Mouse (Mus musculus) lung, embryonic 15.5 days (tissue): ENCODE data around the gene Golt1b. TPM values are rescaled to one million over a fixed set of nuclear protein-coding genes. Genes with fewer than 3 reads are reported as not detected.
"Not testable (repeated sequence)": the region's sequence is repeated elsewhere in the genome, so short reads cannot be mapped to it uniquely, and the experiment has no call there.

Experiments
- ATAC-seq: fragments of 200-750 bp; cut with Nextera tagmentation; 2 replicates; pipeline ENCODE4 v1.8.0; 2017; ENCODE audit warnings: moderate number of reproducible peaks, borderline replicate concordance; ENCODE audit not compliant: low FRiP score, low TSS enrichment; ENCODE audit errors: extremely low read depth
- H3K27ac ChIP-seq: fragments of 300-500 bp; sonication (generic); 2 replicates; pipeline ENCODE4 v1.5.1; 2015; ENCODE audit warnings: moderate library complexity, mild to moderate bottlenecking, inconsistent platforms
- H3K27me3 ChIP-seq: fragments of 300-500 bp; sonication (generic); 2 replicates; pipeline ENCODE4 v1.6.1; 2015; ENCODE audit warnings: inconsistent platforms
- H3K36me3 ChIP-seq: fragments of 300-500 bp; sonication (generic); 2 replicates; pipeline ENCODE4 v1.6.1; 2015; ENCODE audit warnings: inconsistent platforms
- H3K4me1 ChIP-seq: fragments of 300-500 bp; sonication (generic); 2 replicates; pipeline ENCODE4 v1.6.1; 2015; ENCODE audit warnings: inconsistent platforms
- H3K4me2 ChIP-seq: fragments of 300-500 bp; sonication (generic); 2 replicates; pipeline ENCODE4 v1.6.1; 2015; ENCODE audit warnings: inconsistent platforms, mild to moderate bottlenecking, moderate library complexity
- H3K4me3 ChIP-seq: fragments of 300-500 bp; sonication (generic); 2 replicates; pipeline ENCODE4 v1.5.1; 2015; ENCODE audit warnings: mild to moderate bottlenecking, inconsistent platforms
- H3K9ac ChIP-seq: fragments of 300-500 bp; sonication (generic); 2 replicates; pipeline ENCODE4 v1.6.1; 2015; ENCODE audit warnings: inconsistent platforms
- H3K9me3 ChIP-seq: fragments of 300-500 bp; sonication (generic); 2 replicates; pipeline ENCODE4 v1.6.1; 2016; ENCODE audit warnings: inconsistent platforms
- WGBS: fragments of 180-500 bp; shearing (Covaris S2); methylation state at CpG from one replicate; pipeline ENCODE4 v1.1.7; 2015; 5-methylcytosine and 5-hydroxymethylcytosine counted together
- polyA plus RNA-seq: library from polyadenylated mRNA; unstranded; fragments of >200 nt; fragmentation: Nextera tagmentation; extraction: Ambion mirVana; gene quantifications from 2 replicates; pipeline ENCODE4 v1.2.1, GENCODE M21; 2015

The Golt1b gene
- polyA plus RNA-seq: 90.7 and 94.1 TPM in 2 replicates

GRCm38 (mm10) chr6:142387011-142387754 is at the start of gene Golt1b, which contains the start of gene Recql:
Gene Golt1b (plus strand): TSS chr6:142387221.
Gene Recql (minus strand): TSS chr6:142387087.
- Histone ChIP-seq H3K9me3 (no peaks in the 10 kb centered on the region), H3K4me1 (peaks cover 14% of the 10 kb centered on the region), H3K9ac (peak within 1 kb of the TSS; percentile 86), H3K4me3 (peak within 1 kb of the TSS; percentile 88), H3K27me3 (no peaks in the 10 kb centered on the region), H3K4me2 (peak within 1 kb of the TSS; percentile 74), H3K36me3 (no peaks in the 10 kb centered on the region), H3K27ac (no peak within 1 kb of the TSS)
- under 1% methylated on average over 62 of the region's 87 CpGs for WGBS
- peak; percentile 100 for ATAC-seq

GRCm38 (mm10) chr6:142338961-142339360 is 48.1 kb upstream of the Golt1b start:
- Histone ChIP-seq H3K4me1 (no peaks in the 10 kb centered on the region), H3K9me3 (no peaks in the 10 kb centered on the region), H3K27ac (no peak overlapping the region), H3K9ac (no peak overlapping the region), H3K36me3 (no peaks in the 10 kb centered on the region), H3K27me3 (no peaks in the 10 kb centered on the region), H3K4me2 (no peak overlapping the region), H3K4me3 (no peak overlapping the region)
- ATAC-seq: no peak
- WGBS: 65% methylated on average over 2 of the region's 2 CpGs

- Histone ChIP-seq H3K9me3 (no peaks in the 10 kb centered on the region), H3K27me3 (no peaks in the 10 kb centered on the region), H3K9ac (no peak overlapping the region), H3K36me3 (no peaks in the 10 kb centered on the region), H3K4me2 (no peak overlapping the region), H3K27ac (no peak overlapping the region), H3K4me3 (no peak overlapping the region), H3K4me1 (no peaks in the 10 kb centered on the region)
- ATAC-seq: no peak
- WGBS: 25% methylated on average over 2 of the region's 2 CpGs
Measured at GRCm38 (mm10) chr6:142339576-142339975, 47.4 kb upstream of the Golt1b start.

- WGBS: 71% methylated on average over 2 of the region's 2 CpGs
- Histone ChIP-seq H3K9ac (no peak overlapping the region), H3K4me3 (no peak overlapping the region), H3K36me3 (no peaks in the 10 kb centered on the region), H3K27ac (no peak overlapping the region), H3K9me3 (no peaks in the 10 kb centered on the region), H3K4me1 (peaks cover 9% of the 10 kb centered on the region), H3K27me3 (no peaks in the 10 kb centered on the region), H3K4me2 (no peak overlapping the region)
- no peak for ATAC-seq
Measured at GRCm38 (mm10) chr6:142343561-142343960, 43.5 kb upstream of the Golt1b start.

GRCm38 (mm10) chr6:142345440-142346038 is 41.5 kb upstream of the Golt1b start, which contains the start of gene Pyroxd1:
Gene Pyroxd1 (plus strand): TSS chr6:142345654.
- peak within 1 kb of the TSS; percentile 82 for H3K27ac ChIP-seq
- WGBS: under 1% methylated on average over 48 of the region's 48 CpGs
- H3K4me3 ChIP-seq: peak within 1 kb of the TSS; percentile 69
- H3K9ac ChIP-seq: peak within 1 kb of the TSS; percentile 58
- ATAC-seq: peak; percentile 97
- peaks cover 13% of the 10 kb centered on the region for H3K36me3 ChIP-seq
- H3K27me3 ChIP-seq: no peaks in the 10 kb centered on the region
- H3K4me2 ChIP-seq: peak within 1 kb of the TSS; percentile 55
- H3K4me1 ChIP-seq: peaks cover 9% of the 10 kb centered on the region
- no peaks in the 10 kb centered on the region for H3K9me3 ChIP-seq

- peaks cover 18% of the 10 kb centered on the region for H3K36me3 ChIP-seq
- peak overlapping the region; percentile 55 for H3K4me2 ChIP-seq
- H3K4me1 ChIP-seq: peaks cover 9% of the 10 kb centered on the region
- 39% methylated on average over 12 of the region's 12 CpGs for WGBS
- no peak for ATAC-seq
- no peak overlapping the region for H3K27ac ChIP-seq
- peak overlapping the region; percentile 58 for H3K9ac ChIP-seq
- no peaks in the 10 kb centered on the region for H3K27me3 ChIP-seq
- H3K9me3 ChIP-seq: no peaks in the 10 kb centered on the region
- peak overlapping the region; percentile 69 for H3K4me3 ChIP-seq
Measured at GRCm38 (mm10) chr6:142346181-142347110, 40.6 kb upstream of the Golt1b start.

GRCm38 (mm10) chr6:142347431-142348385 is 39.3 kb upstream of the Golt1b start:
- Histone ChIP-seq H3K9ac (no peak overlapping the region), H3K4me3 (no peak overlapping the region), H3K27ac (no peak overlapping the region), H3K4me2 (no peak overlapping the region), H3K4me1 (peaks cover 9% of the 10 kb centered on the region), H3K36me3 (peaks cover 27% of the 10 kb centered on the region), H3K27me3 (no peaks in the 10 kb centered on the region), H3K9me3 (no peaks in the 10 kb centered on the region)
- WGBS: 55% methylated on average over 11 of the region's 11 CpGs
- ATAC-seq: no peak

- not testable (repeated sequence) for H3K27ac ChIP-seq, H3K4me2 ChIP-seq, H3K9me3 ChIP-seq, H3K4me3 ChIP-seq, H3K9ac ChIP-seq, ATAC-seq, H3K4me1 ChIP-seq, H3K27me3 ChIP-seq
- H3K36me3 ChIP-seq: peaks cover 42% of the 10 kb centered on the region
- 79% methylated on average over 3 of the region's 3 CpGs for WGBS
Measured at GRCm38 (mm10) chr6:142352099-142352498, 34.9 kb upstream of the Golt1b start.

- ATAC-seq: no peak
- peaks cover 49% of the 10 kb centered on the region for H3K36me3 ChIP-seq
Measured at GRCm38 (mm10) chr6:142357106-142357505, 29.9 kb upstream of the Golt1b start.

GRCm38 (mm10) chr6:142362036-142362435 is 25.0 kb upstream of the Golt1b start:
- WGBS: 93% methylated on average over 6 of the region's 6 CpGs
- H3K36me3 ChIP-seq: peaks cover 45% of the 10 kb centered on the region

More at GRCm38 (mm10) chr6:142357106-142357505, 29.9 kb upstream of the Golt1b start:
- WGBS: 77% methylated on average over 7 of the region's 7 CpGs
- Histone ChIP-seq H3K9me3 (no peaks in the 10 kb centered on the region), H3K27ac (no peak overlapping the region), H3K4me1 (no peaks in the 10 kb centered on the region), H3K4me3 (no peak overlapping the region), H3K9ac (no peak overlapping the region), H3K4me2 (no peak overlapping the region), H3K27me3 (no peaks in the 10 kb centered on the region)

More at GRCm38 (mm10) chr6:142362036-142362435, 25.0 kb upstream of the Golt1b start:
- no peak overlapping the region for H3K9ac ChIP-seq
- H3K27me3 ChIP-seq: no peaks in the 10 kb centered on the region
- no peaks in the 10 kb centered on the region for H3K9me3 ChIP-seq
- no peak for ATAC-seq
- H3K27ac ChIP-seq: no peak overlapping the region
- no peak overlapping the region for H3K4me2 ChIP-seq
- no peaks in the 10 kb centered on the region for H3K4me1 ChIP-seq
- no peak overlapping the region for H3K4me3 ChIP-seq
